Mouse (Mus musculus) layer of hippocampus, postnatal 10 days (tissue): ENCODE data around the gene Snai3. TPM values are rescaled to one million over a fixed set of nuclear protein-coding genes. Genes with fewer than 3 reads are reported as not detected.
A peak's percentile ranks its signal among the peaks of the same experiment; 100 is the strongest.

Experiments used
- DNase-seq, 2 experiments: peaks; one replicate each; pipeline ENCODE4 v3.0.0; 2021; ENCODE audit warnings: low spot score in 2 of 2
- total RNA-seq, 2 experiments: library from RNA; stranded (reverse); gene quantifications; 2 replicates each; pipeline ENCODE4 v1.2.3; 2021

Gene Snai3
- total RNA-seq, 2 experiments from 2014 or later = not detected

- no peak for DNase-seq
Measured at GRCm38 (mm10) chr8:122459990-122460389, 543 bp downstream of the Snai3 start.

- DNase-seq = peak; percentile 41 to 44
Measured at GRCm38 (mm10) chr8:122459218-122459900, 1.2 kb downstream of the Snai3 start.

- DNase-seq = no peak
Measured at GRCm38 (mm10) chr8:122457171-122457570, 3.4 kb downstream of the Snai3 start.

- no peak for DNase-seq
Measured at GRCm38 (mm10) chr8:122454409-122454808, 6.1 kb downstream of the Snai3 start.

GRCm38 (mm10) chr8:122452154-122452553 lies 8.4 kb downstream of the Snai3 start:
- DNase-seq = no peak

GRCm38 (mm10) chr8:122451161-122451703 lies 9.3 kb downstream of the Snai3 start:
- DNase-seq = no peak

- no peak for DNase-seq
Measured at GRCm38 (mm10) chr8:122445203-122445602, 15.3 kb downstream of the Snai3 start.

GRCm38 (mm10) chr8:122444058-122444748 lies 16.3 kb downstream of the Snai3 start:
- DNase-seq = peak; percentile 87 to 88

GRCm38 (mm10) chr8:122443262-122444006 lies 17.1 kb downstream of the Snai3 start, which contains the start of gene Mvd:
Gene Mvd (minus strand): TSS chr8:122443422.
- peak; percentile 98 to 99 for DNase-seq

GRCm38 (mm10) chr8:122442781-122443180 lies 17.8 kb downstream of the Snai3 start:
- peak in 1 of 2 experiments; percentile 36 for DNase-seq

- no peak for DNase-seq
Measured at GRCm38 (mm10) chr8:122442356-122442755, 18.2 kb downstream of the Snai3 start.

GRCm38 (mm10) chr8:122441326-122441725 lies 19.2 kb downstream of the Snai3 start:
- DNase-seq = no peak

- no peak for DNase-seq
Measured at GRCm38 (mm10) chr8:122439336-122439735, 21.2 kb downstream of the Snai3 start.

GRCm38 (mm10) chr8:122437708-122438331 lies 22.7 kb downstream of the Snai3 start:
- DNase-seq = no peak

- no peak for DNase-seq
Measured at GRCm38 (mm10) chr8:122436586-122437125, 23.9 kb downstream of the Snai3 start.

- DNase-seq = no peak
Measured at GRCm38 (mm10) chr8:122436146-122436545, 24.4 kb downstream of the Snai3 start.

- no peak for DNase-seq
Measured at GRCm38 (mm10) chr8:122435375-122435774, 25.2 kb downstream of the Snai3 start.

GRCm38 (mm10) chr8:122433269-122433905 lies 27.1 kb downstream of the Snai3 start:
- no peak for DNase-seq

GRCm38 (mm10) chr8:122432443-122433268 lies 27.9 kb downstream of the Snai3 start, which contains the start of gene Cyba:
Gene Cyba (minus strand): TSS chr8:122432930.
- peak in 1 of 2 experiments; percentile 46 for DNase-seq
